ENCODE assay signal across 9 mouse cellular contexts in genomic region chr2:91926949-91927348, GRCm38 (mm10). TPM values are rescaled to one million over a fixed set of nuclear protein-coding genes. Genes with fewer than 3 reads are reported as not detected.
DNase-seq lines count a peak whose midpoint lies in the region; ATAC-seq and TF ChIP-seq lines count a peak whose summit lies in the region.
"Had no signal": no experiment of that assay in that cellular context is flagged by ENCODE, and none has a peak within 500 bp of the region (broad histone marks: within the 10 kb centered on the region; RNA-seq: fewer than 3 reads in every experiment).

TSS of gene Chrm4 (plus strand) at chr2:91927249.

- no peak for TF ChIP-seq POLR2A in cortical plate, adult 2 months (IDR thresholded peaks at IDR 0.05; ENCODE audit: extremely low read depth, insufficient read depth, low read length)

- no peak for TF ChIP-seq CTCF in E14TG2a.4 (conservative IDR thresholded peaks at IDR 0.05; ENCODE audit: low read length)
- TF ChIP-seq CTCF in cortical plate, adult 2 months (IDR thresholded peaks at IDR 0.05; ENCODE audit: extremely low read depth, insufficient read depth, low read length): no peak

- H3K9me3 ChIP-seq in kidney, embryonic 14.5 days (ENCODE audit: control insufficient read depth, low read length): no peaks in the 10 kb centered on the region
- H3K9me3 ChIP-seq in E14TG2a.4 (ENCODE audit: low read length): no peaks in the 10 kb centered on the region

- H3K4me1 ChIP-seq in kidney, embryonic 14.5 days (ENCODE audit: control insufficient read depth, insufficient read depth, low read length): peaks cover 11% of the 10 kb centered on the region; the same call in 1 of the 2 replicates
- peaks cover 89% of the 10 kb centered on the region for H3K4me1 ChIP-seq in E14TG2a.4 (replicated peaks; ENCODE audit: low read depth, low read length)
- H3K4me1 ChIP-seq in cortical plate, adult 2 months (ENCODE audit: control insufficient read depth, insufficient read depth, low read length): peaks cover 9% of the 10 kb centered on the region

- H3K27ac ChIP-seq in kidney, embryonic 14.5 days (ENCODE audit: low read depth, low read length): no peak within 1 kb of the TSS
- H3K27ac ChIP-seq in cortical plate, adult 2 months (ENCODE audit: insufficient read depth, low read length): no peak within 1 kb of the TSS

- H3K9ac ChIP-seq in kidney, embryonic 14.5 days (ENCODE audit: low read depth, low read length): no peak within 1 kb of the TSS

- no peak within 1 kb of the TSS; the same call in 1 of the 2 replicates for H3K4me2 ChIP-seq in kidney, embryonic 14.5 days (replicated peaks; ENCODE audit: low read depth, low read length)

- WGBS in kidney, embryonic 14.5 days: 78% methylated on average over 3 of the region's 3 CpGs

- ATAC-seq in kidney, embryonic 14.5 days (ENCODE audit: low FRiP score, low TSS enrichment): no peak
- ATAC-seq in CD4-positive, CD25-positive, alpha-beta regulatory T cell, adult 4 months: no peak

- no peak for DNase-seq in kidney, postnatal 10 days
- no peak for DNase-seq in left cerebral cortex, postnatal 10 days (ENCODE audit: extremely low spot score in 1 of 2, low spot score in 2 of 2)
- DNase-seq in spleen, adult 12 weeks (ENCODE audit: low spot score): no peak
- DNase-seq in urinary bladder, postnatal 10 days (ENCODE audit: low spot score): no peak
- DNase-seq: right cerebral cortex, postnatal 25 days had no signal

- peaks cover 18% of the 10 kb centered on the region for H3K27me3 ChIP-seq in kidney, embryonic 14.5 days (ENCODE audit: control insufficient read depth, insufficient read depth, low read length)
- H3K27me3 ChIP-seq in E14TG2a.4 (ENCODE audit: insufficient read depth, low read length): peaks cover 71% of the 10 kb centered on the region

- H3K4me3 ChIP-seq in kidney, embryonic 14.5 days (ENCODE audit: low read length): peak within 1 kb of the TSS; percentile 9; the same call in 1 of the 2 replicates
- peak within 1 kb of the TSS; percentile 74 for H3K4me3 ChIP-seq in E14TG2a.4 (replicated peaks; ENCODE audit: low read length)
- H3K4me3 ChIP-seq in cortical plate, adult 2 months (ENCODE audit: insufficient read depth, low read length): no peak within 1 kb of the TSS

- intact Hi-C loops in left cerebral cortex, postnatal 10 days (cut with DNase I): loop anchor here (10.0 kb wide), 1 partner anchor 252 kb away; no protein-coding TSS in a partner anchor

- peaks cover 7% of the 10 kb centered on the region; the same call in 1 of the 2 replicates for H3K36me3 ChIP-seq in kidney, embryonic 14.5 days (ENCODE audit: control insufficient read depth, insufficient read depth, low read length)
- H3K36me3 ChIP-seq in E14TG2a.4 (ENCODE audit: insufficient read depth, low read length): no peaks in the 10 kb centered on the region

RNA-seq across cellular contexts. Expression of gene Chrm4, which starts in this region (rescaled TPM):
- polyA plus RNA-seq in kidney, embryonic 14.5 days (2014; fragmentation: Nextera tagmentation; extraction: Ambion mirVana): not detected in 2 replicates
- polyA plus RNA-seq in cortical plate, adult 2 months (2012; rRNA removed): 32.9 and 45.0 TPM in 2 replicates
- total RNA-seq in left cerebral cortex, postnatal 10 days (2021): 10 to 100 TPM; 29.6 to 33.0 TPM
- under 1 TPM in 1 of 2 experiments, not detected in 1; 0.30 TPM for polyA plus RNA-seq in CD4-positive, CD25-positive, alpha-beta regulatory T cell, adult 4 months (2017; shearing (Covaris generic))

Comparison
In these comparisons a context has a peak if more than half of its experiments do, and no peak if none do; other contexts are left out.
1. RNA of gene Chrm4 (polyA plus RNA-seq): 32.9 to 45.0 TPM in cortical plate, adult 2 months; 0.30 TPM in CD4-positive, CD25-positive, alpha-beta regulatory T cell, adult 4 months and not detected in kidney, embryonic 14.5 days; every median in the first group is over 10 times any median in the second.